Mouse (Mus musculus) C2C12 (cell line): ENCODE measurements around the gene Ppp1r12b.

ENCODE experiments used
- CEBPB ChIP-seq: IDR thresholded peaks from one replicate; pipeline ENCODE4 v1.6.1; 2011; ENCODE audit warnings: low read depth, mild to moderate bottlenecking, control low read depth, moderate library complexity
- CTCF ChIP-seq: IDR thresholded peaks from one replicate; pipeline ENCODE4 v1.5.1; 2011; ENCODE audit not compliant: control insufficient read depth, insufficient read depth, insufficient read length
- FOSL1 ChIP-seq: IDR thresholded peaks from one replicate; pipeline ENCODE4 v1.8.0; 2011; ENCODE audit warnings: mild to moderate bottlenecking, low read length; ENCODE audit not compliant: poor library complexity, insufficient read depth, severe bottlenecking
- MAX ChIP-seq: IDR thresholded peaks from one replicate; pipeline ENCODE4 v1.6.1; 2011; ENCODE audit warnings: mild to moderate bottlenecking, control low read depth
- MYOD1 ChIP-seq: IDR thresholded peaks from one replicate; pipeline ENCODE4 v1.6.1; 2011; ENCODE audit warnings: low read depth; ENCODE audit not compliant: control insufficient read depth, insufficient read length
- MYOG ChIP-seq: IDR thresholded peaks from one replicate; pipeline ENCODE4 v1.6.1; 2011; ENCODE audit not compliant: control insufficient read depth, insufficient read length; ENCODE audit errors: extremely low read depth
- USF1 ChIP-seq: IDR thresholded peaks from one replicate; pipeline ENCODE4 v1.6.1; 2011; ENCODE audit warnings: low read depth, mild to moderate bottlenecking, control low read depth, moderate library complexity

- TF ChIP-seq USF1: no peak
- TF ChIP-seq CTCF: no peak
- TF ChIP-seq MAX: no peak
- TF ChIP-seq MYOG: no peak
- no peak for TF ChIP-seq MYOD1
- TF ChIP-seq FOSL1: no peak
- no peak for TF ChIP-seq CEBPB
Measured at GRCm38 (mm10) chr1:134711653-134712052, 244.1 kb downstream of the Ppp1r12b start.
